Mouse (Mus musculus): ENCODE data around the gene Ulk3.
A peak's percentile ranks its signal among the peaks of the same experiment; 100 is the strongest.

The Ulk3 gene

GRCm38 (mm10) chr9:57614786-57615185 lies 25.5 kb downstream of the Ulk3 start:
- DNase-seq (ENCODE audit: low spot score in 2 of 2): no peak

GRCm38 (mm10) chr9:57617556-57618169 lies 28.4 kb downstream of the Ulk3 start:
- DNase-seq (ENCODE audit: low spot score in 2 of 2): no peak

DNA sequence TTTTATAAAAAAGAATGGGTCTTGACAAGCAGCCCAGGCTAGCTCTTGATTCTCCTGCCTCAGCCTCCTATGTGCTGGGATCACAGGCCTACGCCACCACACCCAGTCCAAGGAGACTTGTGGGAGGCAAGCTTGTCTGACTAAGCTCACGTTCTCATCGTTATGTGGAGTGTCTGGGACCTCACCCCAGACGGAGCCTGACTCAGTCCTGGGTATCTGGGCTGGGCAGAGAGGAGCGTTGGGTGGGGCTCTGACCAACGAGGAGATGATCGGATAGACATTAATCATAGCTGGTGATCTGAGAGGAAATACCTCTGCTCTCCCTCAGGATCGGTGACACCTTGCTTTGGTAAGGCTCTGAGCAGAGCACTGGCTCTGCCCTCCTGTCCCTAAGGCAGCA lies 29.6 kb downstream of the Ulk3 start:
- no peak for DNase-seq (ENCODE audit: low spot score in 2 of 2)

DNA sequence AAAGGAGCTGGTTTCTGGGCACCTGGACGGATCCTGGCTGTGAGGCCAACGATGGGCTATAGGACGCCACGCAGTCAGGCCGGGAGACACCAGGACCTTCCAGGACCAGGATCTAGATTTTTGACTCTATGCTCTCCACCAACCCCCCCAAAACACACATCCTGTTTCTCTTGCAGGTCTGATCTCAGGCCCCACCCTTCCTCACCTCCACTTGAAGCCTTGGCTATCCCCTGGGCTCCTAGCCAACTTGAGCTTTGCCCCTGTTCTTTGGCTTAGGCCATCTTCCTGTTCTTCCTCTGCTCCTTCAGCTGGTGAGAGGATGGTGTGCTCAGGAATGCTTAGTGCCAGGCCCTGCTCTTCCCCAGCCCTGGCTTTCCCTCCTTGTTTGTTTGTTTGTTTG lies 31.4 kb downstream of the Ulk3 start, which contains the start of gene Lman1l:
Gene Lman1l (minus strand): TSS at position 101 of the 400 bp plus-strand sequence.
- DNase-seq (ENCODE audit: low spot score in 2 of 2): no peak

GRCm38 (mm10) chr9:57624295-57624694 lies 35.0 kb downstream of the Ulk3 start:
- DNase-seq (ENCODE audit: low spot score in 2 of 2): no peak

DNA sequence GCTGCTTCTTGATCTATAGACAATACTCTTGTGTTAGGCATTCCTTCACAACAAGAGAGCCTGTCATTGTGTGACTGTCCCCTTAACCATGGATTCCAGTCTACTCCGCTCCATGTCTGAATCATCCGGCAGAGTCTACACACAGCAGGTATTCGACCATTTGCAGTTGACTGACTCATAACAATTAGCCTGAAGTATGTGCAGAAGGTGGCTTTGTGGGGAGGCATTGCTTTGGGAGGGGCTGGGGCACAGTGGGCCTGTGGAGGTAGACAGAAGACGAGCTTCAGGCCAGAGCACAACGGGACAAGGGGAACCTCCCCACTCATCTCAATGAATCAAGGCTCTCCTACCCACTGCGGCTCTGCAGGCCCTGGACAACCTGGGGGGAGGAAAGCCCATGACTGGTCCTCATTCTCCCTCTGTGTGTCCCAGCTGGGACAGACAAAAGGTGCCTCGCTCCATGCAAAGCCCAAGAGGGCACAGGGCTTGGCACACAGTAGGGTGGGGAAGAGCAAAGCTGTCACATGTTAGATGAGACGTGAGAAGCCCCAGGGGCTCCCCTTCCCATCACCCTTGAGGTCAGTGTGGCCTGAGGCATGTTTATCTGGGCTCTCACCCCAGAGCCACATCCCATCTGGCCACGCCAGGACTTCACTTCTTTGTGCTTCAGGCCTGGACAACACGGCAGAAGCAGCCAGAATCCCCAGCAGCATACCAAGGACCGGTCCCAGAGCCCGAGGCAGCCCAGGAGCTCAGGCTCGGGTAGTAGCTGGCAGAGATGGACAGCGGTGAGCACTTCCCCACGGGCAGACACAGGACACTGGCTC lies 36.6 kb downstream of the Ulk3 start:
- DNase-seq (ENCODE audit: low spot score in 2 of 2): no peak

GRCm38 (mm10) chr9:57627191-57627590 lies 37.9 kb downstream of the Ulk3 start:
- no peak for DNase-seq (ENCODE audit: low spot score in 2 of 2)

GRCm38 (mm10) chr9:57627892-57628291 lies 38.6 kb downstream of the Ulk3 start:
- no peak for DNase-seq (ENCODE audit: low spot score in 2 of 2)

GRCm38 (mm10) chr9:57628717-57629116 lies 39.5 kb downstream of the Ulk3 start:
- no peak for DNase-seq (ENCODE audit: low spot score in 2 of 2)

- peak; percentile 59 to 76 for DNase-seq (ENCODE audit: low spot score in 2 of 2)
Measured at GRCm38 (mm10) chr9:57629118-57629874, 40.0 kb downstream of the Ulk3 start.

GRCm38 (mm10) chr9:57633481-57634024 lies 44.3 kb downstream of the Ulk3 start:
- no peak for DNase-seq (ENCODE audit: low spot score in 2 of 2)

GRCm38 (mm10) chr9:57637272-57637671 lies 48.0 kb downstream of the Ulk3 start:
- no peak for DNase-seq (ENCODE audit: low spot score in 2 of 2)

- no peak for DNase-seq (ENCODE audit: low spot score in 2 of 2)
Measured at GRCm38 (mm10) chr9:57637741-57638322, 48.6 kb downstream of the Ulk3 start.

DNA sequence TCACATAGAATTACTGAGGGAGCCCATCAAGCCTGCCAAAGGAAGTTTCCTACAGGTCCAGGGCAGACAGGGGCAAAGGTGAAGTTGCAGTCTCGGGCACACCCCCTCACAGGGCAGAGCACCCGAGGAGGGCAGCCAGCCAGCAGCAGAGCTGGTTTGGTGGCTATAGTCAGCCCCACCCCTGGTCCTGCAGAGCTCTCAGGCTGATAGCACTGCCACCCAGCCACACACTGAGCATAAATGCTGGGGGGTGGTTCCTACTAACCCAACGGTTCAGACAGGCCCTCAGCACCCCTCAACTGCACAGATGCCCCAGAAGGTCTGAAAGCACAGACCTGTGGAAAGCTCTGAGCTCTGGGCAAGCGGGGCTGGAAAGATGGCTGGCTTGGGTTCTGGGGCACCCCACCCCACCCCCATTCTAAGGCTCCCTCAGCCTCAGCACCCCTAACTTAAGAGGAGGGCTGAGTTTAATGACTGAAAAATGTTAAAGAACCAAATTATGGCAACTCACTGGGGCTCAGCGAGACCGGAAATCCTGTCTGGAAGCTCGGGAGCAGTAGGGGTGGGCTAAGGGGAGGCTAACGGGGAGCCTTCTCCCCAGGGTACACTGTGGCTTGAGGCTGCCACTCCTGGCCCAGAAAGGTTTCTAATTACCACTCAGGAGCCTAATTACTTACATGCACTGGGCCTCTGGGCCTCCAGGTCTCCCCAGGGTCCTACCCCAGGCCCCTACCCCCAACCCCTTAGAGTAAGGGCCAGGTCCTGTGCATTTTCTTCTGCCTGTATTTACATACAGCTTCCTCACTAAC lies 49.6 kb downstream of the Ulk3 start:
- DNase-seq (ENCODE audit: low spot score in 2 of 2): no peak

- DNase-seq (ENCODE audit: low spot score in 2 of 2): no peak
Measured at GRCm38 (mm10) chr9:57639661-57640328, 50.5 kb downstream of the Ulk3 start.

DNA sequence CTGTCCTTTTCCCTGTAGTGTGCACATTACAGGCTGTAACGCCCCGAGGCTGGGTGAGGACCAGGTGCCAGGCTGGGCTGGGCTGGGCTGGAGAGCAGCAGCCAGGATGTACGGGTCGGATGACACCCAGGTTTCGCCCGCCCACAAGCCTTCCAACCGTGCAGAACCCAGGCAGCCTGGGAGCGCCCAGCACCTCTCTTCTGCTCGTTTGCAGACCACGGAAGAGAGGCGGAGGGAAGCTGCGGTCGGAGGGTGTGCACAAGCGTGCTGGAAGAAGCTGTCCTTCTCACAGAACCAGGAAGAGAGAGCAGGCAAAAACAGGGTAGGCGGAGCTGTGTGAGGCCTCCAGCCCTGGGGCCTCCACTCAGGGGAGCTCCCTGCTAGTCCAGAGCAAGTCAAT lies 51.1 kb downstream of the Ulk3 start:
- peak in 1 of 2 experiments; percentile 41 for DNase-seq (ENCODE audit: low spot score in 2 of 2)

DNA sequence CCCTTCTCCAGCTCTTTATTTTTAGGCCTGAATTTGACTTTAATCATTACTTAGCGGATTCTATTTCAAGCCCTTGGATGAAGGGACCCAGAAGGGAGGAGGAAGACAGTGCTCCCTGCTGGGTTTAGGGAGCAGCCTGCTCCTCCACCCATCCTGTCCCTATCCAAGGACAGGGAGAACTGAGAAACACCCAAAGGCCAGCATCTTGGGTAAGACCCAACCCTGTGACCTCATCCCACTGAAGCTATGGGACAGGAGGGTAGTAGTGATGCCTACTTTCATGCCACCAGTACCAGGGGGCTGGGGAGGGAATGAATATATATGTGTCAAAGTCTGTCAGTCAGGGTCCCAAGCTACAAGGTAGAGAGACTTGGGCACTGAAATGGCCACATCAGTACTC lies 51.8 kb downstream of the Ulk3 start:
- DNase-seq (ENCODE audit: low spot score in 2 of 2): no peak

GRCm38 (mm10) chr9:57641775-57642550 lies 52.7 kb downstream of the Ulk3 start:
- DNase-seq (ENCODE audit: low spot score in 2 of 2): no peak

DNA sequence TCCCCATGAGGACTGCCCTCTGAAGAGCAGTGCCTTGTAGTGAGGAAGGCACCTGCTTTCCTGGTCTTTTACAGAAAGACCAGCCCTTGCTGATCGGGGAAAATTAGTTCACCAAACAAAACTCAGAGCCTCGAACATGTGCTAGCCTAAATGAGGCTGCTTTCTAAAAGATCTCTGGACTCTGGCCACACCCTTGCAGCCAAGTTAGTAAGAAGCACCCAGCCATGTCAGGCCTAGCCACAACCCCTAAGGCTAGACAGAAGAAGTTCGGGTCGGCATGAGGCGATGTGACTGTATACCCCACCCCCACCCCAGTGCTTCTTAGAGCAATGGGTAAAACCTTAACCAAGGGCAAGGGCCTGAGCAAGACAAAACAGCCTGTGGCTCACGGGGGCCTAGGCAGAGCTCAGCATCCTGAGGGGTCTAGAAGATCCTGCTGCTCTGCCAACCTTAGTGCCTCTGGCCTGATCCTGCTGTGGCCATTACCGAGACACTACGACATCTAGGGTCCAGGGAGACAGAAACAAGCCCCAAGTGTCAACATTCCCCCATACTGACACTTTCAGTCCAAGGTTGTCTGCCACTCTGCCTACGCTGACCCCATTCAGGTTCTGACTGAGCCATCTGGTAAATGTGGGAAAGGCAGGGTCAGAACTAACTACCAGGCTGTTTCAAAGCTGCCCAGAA lies 54.1 kb downstream of the Ulk3 start:
- no peak for DNase-seq (ENCODE audit: low spot score in 2 of 2)
